Mouse (Mus musculus) testis, postnatal 14 days (tissue): ENCODE measurements around the gene Gm15517.
"Not testable (repeated sequence)": the region's sequence is repeated elsewhere in the genome, so short reads cannot be mapped to it uniquely, and the experiment has no call there.

Source experiments
- DNase-seq: peaks from one replicate; pipeline ENCODE4 v3.0.0; 2021; ENCODE audit warnings: low spot score

The Gm15517 gene

DNA sequence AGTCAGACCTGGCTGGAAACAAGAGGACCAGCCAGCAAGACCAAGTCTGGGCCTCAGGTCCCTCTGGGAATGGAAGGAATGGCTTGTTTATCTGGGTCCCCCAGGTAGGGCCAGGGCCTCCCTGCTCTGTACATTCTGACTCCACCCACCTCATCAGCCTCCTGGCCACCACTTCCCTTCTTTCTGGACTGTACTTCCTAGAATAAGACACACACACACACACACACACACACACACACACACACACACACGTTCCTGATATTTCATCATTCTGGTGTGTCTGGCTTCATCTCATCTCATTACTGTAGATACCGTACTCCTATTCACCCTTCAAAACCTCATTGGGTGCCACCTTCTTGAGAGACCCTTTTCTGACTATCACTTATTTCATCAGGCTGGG lies 8.2 kb downstream of the Gm15517 start:
- DNase-seq: no peak

- no peak for DNase-seq
Measured at GRCm38 (mm10) chr7:44271309-44271708, 10.1 kb downstream of the Gm15517 start.

GRCm38 (mm10) chr7:44272546-44272945 lies 11.3 kb downstream of the Gm15517 start:
- DNase-seq: no peak

DNA sequence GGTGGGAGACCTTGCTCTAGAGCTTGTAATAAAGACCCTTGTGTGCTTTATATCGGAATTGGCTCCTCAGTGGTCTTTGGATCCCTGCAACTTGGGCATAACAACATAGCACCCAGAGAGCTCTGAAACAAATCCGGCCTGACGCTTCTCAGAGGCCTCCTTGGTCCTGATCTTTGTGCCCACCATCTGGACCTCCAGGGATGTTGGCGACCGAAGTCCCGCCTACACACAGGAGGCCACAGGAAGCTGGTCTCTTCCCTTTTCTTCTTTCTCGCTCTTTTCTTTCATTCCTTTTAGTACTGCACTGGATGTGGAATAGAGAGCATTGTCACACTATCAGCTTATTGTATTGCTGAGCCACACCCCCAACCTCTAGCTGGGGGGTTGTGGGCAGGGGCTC lies 12.2 kb downstream of the Gm15517 start:
- DNase-seq: no peak

DNA sequence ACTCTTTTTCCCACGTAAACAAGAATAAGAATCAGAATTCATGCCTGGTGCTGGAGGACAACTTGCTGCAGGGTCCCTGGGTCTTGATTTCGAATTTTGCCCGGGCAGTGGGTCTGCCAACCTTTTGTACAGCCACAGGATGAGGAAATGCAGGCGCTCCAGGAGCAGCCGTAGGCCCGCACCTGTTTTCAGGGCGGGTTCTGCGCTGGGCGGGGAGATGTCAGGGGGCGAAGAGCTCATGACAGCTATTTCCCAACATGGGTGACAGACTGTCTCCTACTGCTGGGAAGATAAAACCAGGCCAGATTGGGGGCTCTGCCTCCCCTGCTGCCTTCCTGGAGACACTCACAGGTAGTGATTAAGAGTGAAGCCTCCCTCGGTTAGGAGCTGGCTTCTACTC lies 12.8 kb downstream of the Gm15517 start:
- DNase-seq: no peak

DNA sequence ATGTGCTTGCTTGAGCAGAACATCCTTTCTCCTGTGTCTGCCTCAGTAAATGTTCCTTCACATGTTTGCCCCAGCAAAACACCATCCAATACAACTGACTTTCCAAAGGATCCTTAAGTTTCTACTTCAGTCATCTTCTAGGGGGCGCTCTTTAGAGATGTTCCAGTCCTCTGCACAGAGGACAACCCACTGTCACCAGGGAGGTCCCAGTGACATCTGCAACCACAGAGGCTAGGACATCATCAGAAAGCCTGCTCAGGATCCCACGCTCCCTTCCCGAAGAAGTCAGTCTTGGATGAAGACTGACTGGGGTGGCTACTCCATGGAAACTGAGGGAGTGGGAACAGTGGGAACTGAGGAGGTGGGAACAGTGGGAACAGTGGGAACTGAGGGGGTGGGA lies 14.3 kb downstream of the Gm15517 start:
- DNase-seq: no peak

DNA sequence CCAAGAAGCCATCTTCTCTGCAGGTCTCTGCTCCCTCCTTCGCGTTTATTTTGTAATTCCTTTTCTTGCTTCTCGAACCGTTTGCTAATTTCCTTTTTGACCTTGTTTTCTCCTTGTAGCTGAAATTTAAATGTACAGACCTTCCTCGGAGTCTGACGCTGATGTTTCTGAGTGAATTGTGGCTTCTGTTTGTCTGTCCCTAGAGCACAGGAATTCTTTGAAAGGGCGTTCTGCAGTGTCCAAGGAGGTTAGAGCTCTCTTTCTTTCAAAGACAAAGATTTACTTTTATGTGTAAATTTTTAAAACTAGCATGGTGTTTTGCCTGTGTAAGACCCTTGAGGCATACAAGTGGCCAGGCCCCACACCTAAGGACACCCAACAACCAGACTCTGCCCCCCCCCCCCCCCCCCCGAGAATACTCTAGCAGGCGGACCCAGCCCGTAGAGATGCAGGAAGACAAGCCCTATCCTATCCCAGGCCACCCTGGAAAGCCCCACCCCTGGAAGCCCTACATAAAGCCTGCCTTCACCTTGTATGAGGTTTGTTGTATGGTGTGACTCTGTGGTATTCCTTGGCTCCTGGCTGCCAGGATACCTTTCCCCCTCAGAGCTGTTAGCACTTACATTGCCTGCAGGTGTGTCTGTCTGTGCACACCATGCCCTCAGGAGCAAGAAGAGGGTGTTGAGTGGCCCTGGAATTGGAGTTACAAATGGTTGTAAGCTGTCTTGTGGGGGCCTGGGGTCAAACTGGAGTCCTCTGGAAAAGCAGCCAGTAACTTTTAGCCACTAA lies 15.4 kb downstream of the Gm15517 start:
- no peak for DNase-seq

DNA sequence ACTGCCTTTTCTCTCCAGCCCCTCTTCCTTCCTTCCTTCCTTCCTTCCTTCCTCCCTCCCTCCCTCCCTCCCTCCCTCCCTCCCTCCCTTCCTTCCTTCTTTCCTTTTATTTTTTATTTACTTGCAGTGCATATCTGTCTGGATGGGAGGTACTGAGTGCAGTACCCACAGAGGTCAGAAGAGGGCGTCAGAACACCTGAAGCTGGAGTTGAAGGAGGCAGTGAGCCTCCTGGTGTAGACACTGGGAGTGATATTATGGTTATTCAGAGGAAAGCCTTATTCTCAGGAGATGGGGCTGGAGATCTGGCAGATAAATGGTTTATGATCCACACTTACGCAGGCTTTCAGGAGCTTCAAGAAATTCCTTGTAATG lies 16.0 kb downstream of the Gm15517 start:
- DNase-seq: peak; percentile 41

GRCm38 (mm10) chr7:44280959-44281358 lies 19.7 kb downstream of the Gm15517 start:
- DNase-seq: no peak

- DNase-seq: no peak
Measured at GRCm38 (mm10) chr7:44281586-44281985, 20.3 kb downstream of the Gm15517 start.

GRCm38 (mm10) chr7:44287760-44288159 lies 26.5 kb downstream of the Gm15517 start:
- no peak for DNase-seq

DNA sequence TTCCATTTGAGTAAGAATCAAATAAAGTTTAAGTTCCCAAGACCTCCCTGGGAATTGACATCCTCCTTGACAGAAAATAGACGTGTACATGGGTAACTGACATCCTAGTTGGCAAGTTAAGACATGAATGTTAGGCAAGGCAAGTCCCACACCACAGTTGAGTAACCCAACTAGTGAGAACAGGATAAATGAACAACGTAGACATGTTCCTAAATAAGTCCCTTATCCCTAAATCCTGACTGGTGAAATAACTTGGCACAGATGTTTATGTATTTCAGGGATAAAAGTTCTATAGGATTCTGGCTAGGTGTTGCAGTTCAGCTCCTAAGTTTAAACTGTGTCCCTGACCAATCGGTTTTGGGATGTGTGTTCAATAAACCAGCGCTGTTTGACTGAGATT lies 29.7 kb downstream of the Gm15517 start:
- DNase-seq: no peak

GRCm38 (mm10) chr7:44291418-44291817 lies 30.2 kb downstream of the Gm15517 start:
- DNase-seq: no peak

- not testable (repeated sequence) for DNase-seq
Measured at GRCm38 (mm10) chr7:44297501-44297900, 36.3 kb downstream of the Gm15517 start.

GRCm38 (mm10) chr7:44303346-44304340 lies 42.4 kb downstream of the Gm15517 start:
- DNase-seq: no peak

GRCm38 (mm10) chr7:44304463-44304774 lies 43.2 kb downstream of the Gm15517 start:
- DNase-seq: no peak

DNA sequence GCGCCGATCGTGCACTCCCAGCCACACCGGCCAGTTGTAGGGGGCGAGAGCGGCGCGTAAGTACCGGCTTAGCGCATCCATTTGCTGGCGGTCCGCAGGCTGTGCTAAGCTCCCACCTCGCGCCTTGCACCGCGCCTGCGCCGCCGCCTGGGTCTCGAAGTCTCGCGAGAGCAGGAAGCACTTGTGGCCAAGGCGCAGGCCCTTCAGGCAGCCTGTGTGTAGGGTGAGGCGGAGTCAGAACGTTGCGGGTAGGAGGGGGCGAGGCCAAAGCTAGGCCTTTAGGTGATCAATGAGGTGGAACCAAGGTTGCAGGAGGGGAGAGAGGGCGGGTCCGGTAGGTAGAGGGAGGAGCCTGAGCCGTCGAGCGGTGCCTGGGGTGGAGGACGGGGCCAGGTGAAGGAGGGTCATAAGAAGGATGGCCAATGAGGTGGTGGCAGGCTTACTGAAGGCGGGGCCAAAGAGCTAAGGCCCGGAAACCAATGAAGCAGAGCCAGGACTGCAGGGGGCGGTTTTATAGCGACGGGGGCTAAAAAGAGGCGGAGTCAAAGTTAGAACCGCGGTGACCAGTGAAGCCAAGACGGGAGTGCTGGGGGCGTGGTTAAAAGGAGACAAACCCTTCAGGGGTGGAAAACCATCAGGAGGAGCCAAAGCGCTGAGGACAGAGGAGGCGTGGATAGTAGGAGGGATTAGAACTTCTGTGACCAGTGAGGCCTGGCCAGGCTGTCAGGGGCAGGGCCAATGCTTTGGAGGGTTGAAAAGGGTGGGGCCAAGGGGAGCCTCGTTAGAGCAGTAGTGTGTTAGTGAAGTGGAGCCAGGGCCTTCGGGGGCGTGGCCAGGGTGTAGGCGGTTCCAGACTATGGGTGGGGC lies 43.8 kb downstream of the Gm15517 start:
- peak; percentile 99 for DNase-seq

DNA sequence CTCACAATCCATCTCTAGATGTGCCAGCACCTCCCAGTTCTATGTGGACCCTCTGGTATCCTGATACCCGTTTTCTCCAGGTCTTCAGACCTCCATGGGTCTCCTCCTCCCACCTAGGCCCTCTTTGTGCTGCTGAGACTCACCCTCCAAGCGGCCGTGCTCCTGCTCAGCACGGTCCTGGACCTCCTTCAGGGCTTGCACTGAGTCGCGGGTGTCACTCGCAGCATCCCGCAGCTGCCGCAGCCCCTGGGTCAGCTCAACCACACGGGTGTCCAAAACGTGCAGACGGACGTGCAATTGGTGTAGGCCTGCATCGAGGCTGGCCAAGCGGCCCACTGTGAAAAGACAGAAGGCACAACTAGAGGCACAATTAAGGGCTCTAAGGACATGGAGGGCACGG lies 44.4 kb downstream of the Gm15517 start:
- no peak for DNase-seq

DNA sequence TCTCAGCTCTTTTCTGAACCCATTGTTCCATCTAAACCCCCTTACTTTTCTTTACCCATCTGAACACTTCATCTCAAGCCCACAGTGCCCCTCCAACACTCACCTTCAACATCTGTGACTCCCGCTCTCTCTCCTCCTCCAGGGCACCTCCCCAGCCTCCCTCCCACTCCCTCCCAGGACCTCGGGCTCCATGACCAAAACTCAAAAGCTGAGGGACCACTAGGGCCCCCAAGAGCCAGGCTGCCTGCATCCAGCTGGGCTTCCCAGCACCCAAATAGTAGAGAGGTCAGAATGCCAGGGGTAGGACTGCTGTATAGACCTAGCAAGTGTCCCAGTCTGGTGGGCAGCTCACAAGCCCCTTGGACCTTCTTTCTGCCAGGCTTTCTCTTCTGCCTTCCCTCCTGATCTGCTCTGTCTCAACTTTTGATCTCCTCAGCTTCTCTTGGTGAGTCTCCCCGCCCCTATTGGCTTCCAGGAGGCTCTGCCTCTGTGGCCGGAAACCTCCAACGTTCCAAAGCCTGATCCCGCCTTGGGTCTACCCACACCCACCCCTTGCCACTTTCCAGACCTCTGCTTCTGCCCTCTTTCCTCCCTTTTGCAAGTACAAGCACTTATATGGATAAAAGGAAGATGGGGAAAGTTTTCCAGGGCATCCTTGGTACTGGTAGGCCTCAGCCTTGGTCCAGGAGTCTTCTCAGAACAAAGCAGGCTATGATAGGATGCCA lies 45.4 kb downstream of the Gm15517 start, which contains the start of gene Clec11a:
Gene Clec11a (minus strand): TSS at position 387 of the 725 bp plus-strand sequence.
- DNase-seq: no peak

- no peak for DNase-seq
Measured at GRCm38 (mm10) chr7:44307261-44308020, 46.2 kb downstream of the Gm15517 start.
